Mouse (Mus musculus) lung, postnatal 0 days (tissue): ENCODE measurements at regions not wholly inside any gene's neighbourhood (a gene's known extent, or its start where the extent isn't known, plus 50 kb on each side); places are given as distances from the start of the nearest gene placed in this dataset.

Experiments
- ATAC-seq: fragments of 200-750 bp; cut with Nextera tagmentation; 2 replicates; pipeline ENCODE4 v1.8.0; 2017; ENCODE audit warnings: moderate library complexity
- DNase-seq: peaks from one replicate; pipeline ENCODE4 v3.0.0-alpha.2; 2016; ENCODE audit warnings: low spot score
- H3K27ac ChIP-seq: fragments of 300-500 bp; sonication (generic); 2 replicates; pipeline ENCODE4 v1.5.1; 2014; ENCODE audit warnings: antibody characterized with exemption, mild to moderate bottlenecking, low read length, mixed read lengths
- H3K27me3 ChIP-seq: fragments of 300-500 bp; sonication (generic); replicated peaks from 2 replicates; pipeline ENCODE4 v1.6.1; 2014; ENCODE audit warnings: low read length, mixed read lengths; ENCODE audit not compliant: insufficient read depth
- H3K36me3 ChIP-seq: fragments of 300-500 bp; sonication (generic); 2 replicates; pipeline ENCODE4 v1.6.1; 2014; ENCODE audit warnings: low read length, mixed read lengths; ENCODE audit not compliant: insufficient read depth
- H3K4me1 ChIP-seq: fragments of 300-500 bp; sonication (generic); 2 replicates; pipeline ENCODE4 v1.6.1; 2014; ENCODE audit warnings: antibody characterized with exemption, low read depth, low read length, mixed read lengths; ENCODE audit not compliant: insufficient read depth
- H3K4me2 ChIP-seq: fragments of 300-500 bp; sonication (generic); replicated peaks from 2 replicates; pipeline ENCODE4 v1.6.1; 2014; ENCODE audit warnings: low read depth, mild to moderate bottlenecking, low read length, moderate library complexity, mixed read lengths
- H3K4me3 ChIP-seq: fragments of 300-500 bp; sonication (generic); 2 replicates; pipeline ENCODE4 v1.5.1; 2014; ENCODE audit warnings: low read depth, low read length
- H3K9ac ChIP-seq: fragments of 300-500 bp; sonication (generic); replicated peaks from 2 replicates; pipeline ENCODE4 v1.6.1; 2014; ENCODE audit warnings: low read depth, mild to moderate bottlenecking
- H3K9me3 ChIP-seq: fragments of 300-500 bp; sonication (generic); 2 replicates; pipeline ENCODE4 v1.6.1; 2016; ENCODE audit warnings: low read length, mixed read lengths
- CTCF ChIP-seq: IDR thresholded peaks from 2 replicates; pipeline ENCODE4 v1.5.1; 2016; ENCODE audit warnings: antibody characterized with exemption, mild to moderate bottlenecking
- EP300 ChIP-seq: IDR thresholded peaks from 2 replicates; pipeline ENCODE4 v1.6.1; 2016; ENCODE audit warnings: antibody characterized with exemption, mild to moderate bottlenecking, control low read depth
- WGBS: fragments of 180-500 bp; shearing (Covaris S2); extraction: QIAGEN DNeasy Blood & Tissue Kit; methylation state at CpG from one replicate; pipeline ENCODE4 v1.1.7; 2014; 5-methylcytosine and 5-hydroxymethylcytosine counted together

DNA sequence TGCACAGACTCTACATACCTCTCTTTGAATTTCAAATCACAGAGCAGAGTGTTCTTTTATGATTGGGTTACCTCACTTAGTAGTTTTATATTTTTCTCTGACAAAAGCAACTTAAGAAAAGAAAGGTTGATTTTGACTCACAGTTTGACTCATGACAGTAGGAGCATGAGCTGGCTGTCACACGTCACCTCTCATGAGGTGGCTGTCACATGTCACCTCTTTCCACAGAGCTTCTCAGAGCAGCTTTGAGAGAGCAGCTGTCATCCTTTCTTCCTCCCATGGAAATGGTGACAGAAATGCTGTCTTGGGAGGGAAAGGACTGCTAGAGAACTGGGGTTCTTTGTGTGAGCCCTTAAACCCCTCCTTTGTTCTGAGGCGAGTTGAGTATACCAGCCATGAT lies 133.4 kb downstream of the Gm5447 start:
- ATAC-seq, result peak; percentile 55
- Histone ChIP-seq H3K4me1 (no peaks in the 10 kb centered on the region), H3K27ac (no peak overlapping the region), H3K36me3 (no peaks in the 10 kb centered on the region), H3K27me3 (no peaks in the 10 kb centered on the region), H3K4me2 (no peak overlapping the region), H3K9ac (no peak overlapping the region), H3K4me3 (no peak overlapping the region), H3K9me3 (no peaks in the 10 kb centered on the region)
- TF ChIP-seq EP300 (no peak), CTCF (no peak)
- DNase-seq, result peak; percentile 58
- WGBS, result 56% methylated on average over 2 of the region's 2 CpGs

- ATAC-seq (no peak), DNase-seq (no peak)
Observed at GRCm38 (mm10) chr13:31109231-31109630, 135.2 kb downstream of the Gm5447 start.

DNA sequence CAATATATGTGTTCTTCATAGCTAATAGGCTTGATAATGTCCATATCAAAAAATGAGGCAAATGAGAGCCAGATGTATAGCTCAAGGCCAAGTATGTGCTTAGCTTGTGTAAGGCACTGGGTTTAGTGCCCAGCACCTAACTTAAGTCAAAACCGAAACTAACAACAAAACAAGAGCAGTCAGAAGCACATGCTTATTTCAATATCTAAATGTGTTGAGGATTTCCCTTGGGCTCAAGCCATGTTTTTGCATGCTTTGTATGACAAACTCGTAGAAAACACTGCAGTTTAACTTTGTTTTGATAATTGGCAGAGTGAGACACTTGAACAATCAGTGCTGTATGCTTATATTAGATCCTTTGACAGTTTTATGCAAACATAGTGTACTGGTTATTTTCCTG lies 148.7 kb downstream of the Gm5447 start:
- no peaks in the 10 kb centered on the region for H3K9me3 ChIP-seq
- TF ChIP-seq CTCF (no peak), EP300 (no peak)
- H3K9ac ChIP-seq, result no peak overlapping the region
- H3K27ac ChIP-seq, result no peak overlapping the region
- WGBS, result 33% methylated on average over 2 of the region's 2 CpGs
- H3K4me1 ChIP-seq, result no peaks in the 10 kb centered on the region
- ATAC-seq (peak; percentile 11; the same call in 1 of the 2 replicates), DNase-seq (peak; percentile 61)
- H3K4me2 ChIP-seq, result no peak overlapping the region
- no peaks in the 10 kb centered on the region for H3K36me3 ChIP-seq
- no peak overlapping the region for H3K4me3 ChIP-seq
- H3K27me3 ChIP-seq, result no peaks in the 10 kb centered on the region

More at GRCm38 (mm10) chr13:31109231-31109630, 135.2 kb downstream of the Gm5447 start:
- Histone ChIP-seq H3K4me3 (no peak overlapping the region), H3K27ac (no peak overlapping the region), H3K36me3 (no peaks in the 10 kb centered on the region), H3K4me2 (no peak overlapping the region), H3K9ac (no peak overlapping the region), H3K27me3 (no peaks in the 10 kb centered on the region), H3K4me1 (no peaks in the 10 kb centered on the region), H3K9me3 (no peaks in the 10 kb centered on the region)
- 65% methylated on average over 2 of the region's 2 CpGs for WGBS
- no peak for TF ChIP-seq EP300
- TF ChIP-seq CTCF, result no peak

DNA sequence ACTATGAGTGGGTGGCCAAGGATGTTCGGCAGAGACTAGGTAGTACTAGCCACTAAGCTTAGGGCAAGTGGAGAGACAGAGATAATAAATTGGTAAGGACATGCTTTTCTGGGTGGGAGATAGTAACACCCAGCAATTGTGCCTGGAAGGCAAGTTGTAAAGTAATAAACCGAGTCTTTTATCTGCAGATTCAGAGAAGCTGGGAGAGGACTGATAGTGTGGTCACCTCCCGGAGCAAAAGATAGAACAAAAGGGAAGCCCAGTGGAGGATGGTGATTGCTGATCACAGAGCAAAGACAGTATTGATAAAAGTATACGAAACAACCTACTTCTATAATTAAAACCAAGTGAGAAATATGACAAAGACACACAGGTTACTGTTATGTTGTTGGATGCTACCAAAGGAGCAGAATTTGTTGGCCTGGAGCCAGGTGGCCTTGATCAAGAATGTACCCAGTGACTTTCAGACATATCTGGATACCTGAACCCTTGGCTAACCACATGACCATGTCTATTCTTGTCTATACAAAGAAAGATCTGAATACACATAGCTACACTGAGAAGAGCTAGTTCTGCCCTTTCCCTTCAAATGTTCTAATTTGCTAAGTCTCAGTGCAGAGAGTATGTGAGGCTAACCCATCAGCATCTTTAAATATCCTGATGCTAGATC lies 150.7 kb downstream of the Gm5447 start:
- Histone ChIP-seq H3K9me3 (no peaks in the 10 kb centered on the region), H3K9ac (no peak overlapping the region), H3K4me3 (no peak overlapping the region), H3K4me1 (no peaks in the 10 kb centered on the region), H3K4me2 (no peak overlapping the region), H3K36me3 (no peaks in the 10 kb centered on the region), H3K27me3 (no peaks in the 10 kb centered on the region), H3K27ac (no peak overlapping the region)
- no peak for ATAC-seq
- WGBS, result 86% methylated on average over 4 of the region's 4 CpGs
- no peak for DNase-seq
- TF ChIP-seq EP300 (no peak), CTCF (no peak)

GRCm38 (mm10) chr13:31132501-31132900 lies 158.5 kb downstream of the Gm5447 start:
- Histone ChIP-seq H3K27ac (no peak overlapping the region), H3K9ac (no peak overlapping the region), H3K36me3 (no peaks in the 10 kb centered on the region), H3K4me3 (no peak overlapping the region), H3K27me3 (no peaks in the 10 kb centered on the region), H3K9me3 (no peaks in the 10 kb centered on the region), H3K4me1 (no peaks in the 10 kb centered on the region), H3K4me2 (no peak overlapping the region)
- TF ChIP-seq CTCF (no peak), EP300 (no peak)
- no peak for ATAC-seq
- no peak for DNase-seq
- WGBS, result 89% methylated on average over 5 of the region's 5 CpGs

DNA sequence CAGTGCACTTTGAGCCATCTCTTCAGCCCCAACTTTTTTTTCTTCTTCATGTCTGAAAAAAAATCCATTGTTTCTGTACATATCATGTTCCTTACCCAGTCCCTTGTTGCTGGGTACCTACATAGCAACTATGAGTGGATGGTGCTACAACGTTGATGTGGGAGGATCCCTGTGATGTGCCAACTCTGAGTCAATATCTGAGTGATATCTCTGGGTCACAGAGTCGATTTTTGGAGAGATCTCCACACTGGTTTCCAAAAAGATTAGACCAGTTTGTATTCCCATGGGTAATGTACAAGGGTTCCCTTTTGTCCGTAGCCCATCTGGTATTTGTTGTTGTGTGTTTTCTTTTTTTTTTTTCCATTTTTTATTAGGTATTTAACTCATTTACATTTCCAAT lies 165.7 kb downstream of the Gm5447 start:
- TF ChIP-seq EP300, result no peak
- no peak for TF ChIP-seq CTCF
- Histone ChIP-seq H3K4me2 (no peak overlapping the region), H3K4me1 (no peaks in the 10 kb centered on the region), H3K4me3 (no peak overlapping the region), H3K9ac (no peak overlapping the region), H3K27me3 (no peaks in the 10 kb centered on the region), H3K27ac (no peak overlapping the region), H3K9me3 (no peaks in the 10 kb centered on the region), H3K36me3 (no peaks in the 10 kb centered on the region)
- WGBS, result 68% methylated on average over 3 of the region's 3 CpGs
- DNase-seq, result no peak
- ATAC-seq, result no peak

DNA sequence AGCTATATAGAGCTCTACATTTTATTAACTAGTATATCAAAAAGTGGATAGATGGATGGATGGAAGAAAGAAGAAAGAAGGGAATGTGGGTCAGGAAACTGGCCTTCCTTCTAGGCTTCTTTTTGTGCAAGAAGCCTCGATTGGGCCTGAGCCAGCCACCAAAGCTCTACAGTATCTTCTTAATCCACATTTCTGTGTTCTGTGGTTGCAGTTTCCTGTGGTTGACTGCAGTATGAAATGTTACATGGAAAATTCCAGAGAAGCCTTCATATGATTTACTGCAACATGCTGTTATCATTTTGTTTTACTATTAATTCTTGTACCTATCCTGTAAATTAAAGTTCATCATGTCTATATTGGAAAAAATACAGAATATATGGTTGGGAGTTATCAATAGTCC lies 173.3 kb downstream of the Gm5447 start:
- no peak overlapping the region for H3K4me2 ChIP-seq
- no peak overlapping the region for H3K4me3 ChIP-seq
- no peaks in the 10 kb centered on the region for H3K27me3 ChIP-seq
- ATAC-seq (no peak), DNase-seq (no peak)
- WGBS, result 37% methylated on average over 1 of the region's 1 CpGs
- no peaks in the 10 kb centered on the region for H3K36me3 ChIP-seq
- no peak for TF ChIP-seq EP300
- no peak for TF ChIP-seq CTCF
- no peaks in the 10 kb centered on the region for H3K9me3 ChIP-seq
- no peak overlapping the region for H3K27ac ChIP-seq
- no peak overlapping the region for H3K9ac ChIP-seq
- H3K4me1 ChIP-seq, result no peaks in the 10 kb centered on the region
